20 mouse cellular contexts compared by ENCODE assay signal in the genomic region with DNA sequence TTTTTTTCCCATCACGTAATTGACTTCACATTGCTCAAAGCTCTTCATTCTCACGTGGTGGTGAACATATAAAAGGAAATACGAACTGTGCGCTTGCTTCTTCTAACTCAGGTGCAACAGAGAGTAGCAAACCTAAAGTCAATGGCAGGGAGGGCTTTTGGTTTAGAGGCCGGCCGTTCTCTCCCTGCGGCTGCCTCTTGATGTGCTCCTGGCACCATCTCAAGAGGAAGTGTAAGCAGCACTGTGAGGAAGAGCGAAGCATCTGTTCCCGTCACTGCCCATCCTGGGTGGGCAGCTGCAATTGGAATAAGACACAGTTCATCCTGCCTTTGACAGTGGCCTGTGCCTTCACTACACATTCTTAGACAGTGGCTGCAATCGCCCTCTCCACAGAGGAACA.
DNase-seq lines count a peak whose midpoint lies in the region; TF ChIP-seq lines count a peak whose summit lies in the region.
"Had no signal": no experiment of that assay in that cellular context is flagged by ENCODE, and none has a peak within 500 bp of the region (broad histone marks: within the 10 kb centered on the region; RNA-seq: fewer than 3 reads in every experiment).

No protein-coding gene starts in this region.

- peaks cover 7% of the 10 kb centered on the region for H3K36me3 ChIP-seq in thymus, adult 2 months (ENCODE audit: control insufficient read depth, insufficient read depth, low read length)
- H3K36me3 ChIP-seq: heart, embryonic 12.5 days; limb, embryonic 10.5 days; limb, embryonic 15.5 days; liver, embryonic 13.5 days; neural tube, embryonic 12.5 days had no signal

- no peaks in the 10 kb centered on the region for H3K4me1 ChIP-seq in cerebellum, adult 2 months (ENCODE audit: control insufficient read depth, insufficient read depth, low read length)
- H3K4me1 ChIP-seq in thymus, adult 2 months (replicated peaks; ENCODE audit: control insufficient read depth, insufficient read depth, low read length), result peaks cover 8% of the 10 kb centered on the region
- H3K4me1 ChIP-seq: forebrain, embryonic 15.5 days; heart, embryonic 12.5 days; limb, embryonic 10.5 days; limb, embryonic 15.5 days; liver, embryonic 13.5 days; neural tube, embryonic 12.5 days had no signal

- peak; percentile 39 to 60 for DNase-seq in cerebellum, postnatal 10 days
- DNase-seq in cerebellum, adult 2 months, result no peak
- peak; percentile 15 for DNase-seq in left cerebral cortex, postnatal 4 days
- DNase-seq in left cerebral cortex, adult 2 months (ENCODE audit: extremely low spot score in 1 of 2, low spot score in 2 of 2), result no peak
- DNase-seq in thymus, adult 2 months, result peak; percentile 31
- peak; percentile 34 for DNase-seq in thymus, postnatal 4 days
- DNase-seq in right cerebral cortex, postnatal 14 days, result no peak
- DNase-seq: adrenal gland, postnatal 14 days; cerebellum, adult 11 months; cerebellum, postnatal 14 days; gastrocnemius, postnatal 36 days; heart, adult 2 months; liver, embryonic 13.5 days; lung, adult 18-20 months had no signal

- H3K4me3 ChIP-seq in cerebellum, adult 2 months (replicated peaks; ENCODE audit: insufficient read depth, low read depth, low read length), result no peak overlapping the region
- no peak overlapping the region for H3K4me3 ChIP-seq in left cerebral cortex, adult 2 months
- H3K4me3 ChIP-seq in thymus, adult 2 months (ENCODE audit: control insufficient read depth, insufficient read depth, low read length), result no peak overlapping the region
- H3K4me3 ChIP-seq: forebrain, embryonic 15.5 days; heart, adult 2 months; heart, embryonic 12.5 days; limb, embryonic 10.5 days; limb, embryonic 15.5 days; liver, embryonic 13.5 days; neural tube, embryonic 12.5 days had no signal

- intact Hi-C loops in left cerebral cortex, postnatal 4 days (cut with DNase I), result no loop called here
- intact Hi-C loops in left cerebral cortex, adult 2 months (cut with DNase I), result no loop called here

- TF ChIP-seq POLR2A in cerebellum, adult 2 months (IDR thresholded peaks at IDR 0.05; ENCODE audit: borderline replicate concordance, insufficient read depth, low read length), result no peak
- TF ChIP-seq POLR2A in thymus, adult 2 months (IDR thresholded peaks at IDR 0.05; ENCODE audit: control insufficient read depth, extremely low read depth, insufficient read depth, low read length, poor library complexity), result no peak

- no peak overlapping the region for H3K27ac ChIP-seq in cerebellum, adult 2 months (ENCODE audit: insufficient read depth, low read length)
- no peak overlapping the region for H3K27ac ChIP-seq in left cerebral cortex, adult 2 months
- H3K27ac ChIP-seq in thymus, adult 2 months (ENCODE audit: control insufficient read depth, insufficient read depth, low read length), result peak overlapping the region; percentile 26
- H3K27ac ChIP-seq: forebrain, embryonic 15.5 days; heart, adult 2 months; hindbrain, embryonic 14.5 days; limb, embryonic 10.5 days; limb, embryonic 15.5 days; liver, embryonic 13.5 days; neural tube, embryonic 12.5 days had no signal

- H3K27me3 ChIP-seq in cerebellum, adult 2 months (ENCODE audit: control insufficient read depth, insufficient read depth, low read length), result no peaks in the 10 kb centered on the region; the same call in 1 of the 2 replicates
- H3K27me3 ChIP-seq in thymus, adult 2 months (ENCODE audit: control insufficient read depth, insufficient read depth, low read length), result no peaks in the 10 kb centered on the region
- H3K27me3 ChIP-seq: forebrain, embryonic 15.5 days; heart, embryonic 12.5 days; limb, embryonic 15.5 days; liver, embryonic 13.5 days; neural tube, embryonic 12.5 days had no signal

- WGBS in cerebellum, adult 2 months, result 59% methylated on average over 10 of the region's 10 CpGs
- WGBS in thymus, adult 2 months, result 68% methylated on average over 10 of the region's 10 CpGs

- TF ChIP-seq CTCF in cerebellum, adult 2 months (IDR thresholded peaks at IDR 0.05; ENCODE audit: borderline replicate concordance, insufficient read depth, low read depth, low read length), result no peak
- TF ChIP-seq CTCF in left cerebral cortex, adult 2 months (IDR thresholded peaks at IDR 0.05), result no peak
- no peak for TF ChIP-seq CTCF in thymus, adult 2 months (IDR thresholded peaks at IDR 0.05; ENCODE audit: borderline replicate concordance, control insufficient read depth, extremely low read depth, insufficient read depth, low read length, poor library complexity)

Comparison
In these comparisons a context has a peak if more than half of its experiments do, and no peak if none do; other contexts are left out.
1. DNase-seq: peak in cerebellum, postnatal 10 days (2 of 2), left cerebral cortex, postnatal 4 days (single experiment), thymus, adult 2 months (single experiment) and thymus, postnatal 4 days (single experiment); none in cerebellum, adult 2 months (0 of 2), left cerebral cortex, adult 2 months (0 of 2) and right cerebral cortex, postnatal 14 days (single experiment).